Mouse (Mus musculus) monocyte, adult 5-6 weeks (primary cell): Measurements from ENCODE around the gene Shank3. TPM values are rescaled to one million over a fixed set of nuclear protein-coding genes. Genes with fewer than 3 reads are reported as not detected.

ENCODE experiments used
- ATAC-seq: fragments of 153-309, 156-312 bp; replicated peaks from 2 replicates; pipeline ENCODE4 v1.8.0; 2017; ENCODE audit warnings: mild to moderate bottlenecking; ENCODE audit not compliant: low TSS enrichment, insufficient number of reproducible peaks, severe bottlenecking, poor library complexity, low FRiP score
- total RNA-seq: library from RNA; stranded (forward); fragments of 200-1000, 200-491, 200-594 nt; gene quantifications from 3 replicates; pipeline ENCODE4 v1.2.3, GENCODE M21; 2017

Shank3 gene
- total RNA-seq, 1 experiment from 2014 or later: not detected

DNA sequence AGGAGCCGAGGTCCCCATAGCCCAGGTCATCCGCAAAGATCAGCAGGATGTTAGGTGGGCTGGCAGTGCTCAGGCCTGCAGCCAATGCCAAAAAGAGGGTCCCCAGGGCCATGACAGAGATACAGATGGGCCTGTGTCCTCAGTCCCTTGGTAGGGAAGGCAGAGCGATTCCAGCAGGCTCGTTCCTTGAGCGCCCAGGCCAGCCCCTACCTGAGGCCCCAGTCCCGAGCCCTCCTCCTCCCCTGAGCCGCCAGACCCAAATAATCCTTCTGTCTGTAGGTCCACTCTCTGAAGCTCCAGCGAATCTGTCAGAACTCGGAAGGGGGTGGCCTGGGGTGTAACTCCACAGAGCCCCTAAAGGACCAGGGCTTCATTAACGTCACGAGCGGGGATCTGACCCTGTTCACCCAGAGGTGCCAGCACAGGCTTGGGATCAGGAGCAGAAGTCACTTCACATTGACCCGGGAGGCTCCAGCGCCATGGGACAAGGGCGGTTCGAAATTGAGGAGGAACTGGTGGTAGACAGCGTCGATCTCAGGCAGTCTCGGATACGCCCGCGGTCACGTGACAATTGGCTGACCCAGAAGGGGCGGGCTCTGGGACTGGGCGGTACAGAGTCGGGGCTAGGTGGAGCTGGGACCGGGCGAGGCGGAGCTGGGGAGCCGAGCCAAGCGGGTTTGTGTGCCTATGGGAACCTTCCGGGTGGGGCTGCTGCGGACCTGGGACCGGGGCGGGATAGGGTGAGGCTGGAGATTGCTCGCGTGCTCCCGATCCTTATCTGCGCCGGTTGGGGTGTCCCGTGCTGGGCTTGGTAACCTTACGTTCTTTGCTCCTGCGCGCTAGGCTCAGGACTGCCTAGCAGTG lies 23.6 kb upstream of the Shank3 start:
- ATAC-seq: peak; percentile 92

DNA sequence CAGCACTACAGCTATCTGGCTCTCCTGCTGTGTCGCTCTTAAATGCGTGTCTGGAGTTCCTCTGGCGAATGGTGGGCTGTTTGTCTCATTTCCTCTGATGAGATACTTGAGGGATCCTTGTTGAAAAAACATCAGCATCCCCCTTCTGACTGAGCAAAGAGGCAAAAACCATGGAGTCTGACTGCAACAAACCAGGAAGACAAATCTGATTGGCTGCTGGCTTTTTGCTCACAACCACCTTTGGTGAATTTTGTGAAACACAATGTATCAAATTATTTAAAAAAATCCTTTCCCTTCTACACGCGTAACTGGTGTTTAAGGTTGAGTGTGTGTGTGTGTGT lies 23.0 kb upstream of the Shank3 start:
- no peak for ATAC-seq

DNA sequence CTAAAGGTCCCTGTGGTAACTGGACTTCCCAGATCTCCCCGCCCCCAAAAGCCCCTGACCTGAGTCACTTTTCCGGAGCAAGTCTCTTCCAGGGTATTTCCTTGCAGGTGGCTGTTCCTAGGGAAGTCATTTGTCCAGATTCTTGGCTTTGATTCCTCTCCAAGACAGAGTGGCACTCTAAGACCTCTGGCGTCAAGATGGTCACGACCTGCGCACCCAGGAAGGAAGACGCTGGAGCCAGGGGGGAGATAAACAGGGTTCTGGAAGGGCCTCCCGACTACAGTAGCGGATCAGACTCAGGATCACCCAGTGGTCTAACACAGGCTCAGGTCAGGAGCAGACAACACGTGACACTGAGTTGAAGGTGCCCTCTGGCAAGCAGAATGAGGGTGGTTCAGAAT lies 22.3 kb upstream of the Shank3 start, which contains the start of gene Arsa:
Gene Arsa, minus strand, starts transcription at position 335 of the 401 bp plus-strand sequence.
- ATAC-seq: no peak

DNA sequence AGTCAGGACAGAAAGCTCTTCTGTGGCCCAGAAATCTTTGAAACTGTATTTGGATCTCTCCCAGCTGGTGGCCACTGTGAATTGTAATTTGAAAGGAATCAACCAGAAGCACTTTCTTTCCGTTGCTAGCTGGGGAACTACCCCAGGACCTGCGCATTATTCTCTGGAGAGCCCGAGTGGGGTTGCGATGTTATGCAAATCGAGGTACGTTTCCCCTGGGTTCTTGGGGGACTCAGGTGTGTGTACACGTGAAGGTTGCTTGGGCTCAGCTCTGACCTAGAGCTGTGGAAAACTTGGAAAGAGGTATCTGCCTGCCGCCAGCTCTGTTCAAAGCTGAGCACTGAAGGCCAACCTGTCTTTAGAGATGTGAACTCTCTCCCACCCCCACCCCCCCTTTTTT lies 21.6 kb upstream of the Shank3 start:
- ATAC-seq: no peak

DNA sequence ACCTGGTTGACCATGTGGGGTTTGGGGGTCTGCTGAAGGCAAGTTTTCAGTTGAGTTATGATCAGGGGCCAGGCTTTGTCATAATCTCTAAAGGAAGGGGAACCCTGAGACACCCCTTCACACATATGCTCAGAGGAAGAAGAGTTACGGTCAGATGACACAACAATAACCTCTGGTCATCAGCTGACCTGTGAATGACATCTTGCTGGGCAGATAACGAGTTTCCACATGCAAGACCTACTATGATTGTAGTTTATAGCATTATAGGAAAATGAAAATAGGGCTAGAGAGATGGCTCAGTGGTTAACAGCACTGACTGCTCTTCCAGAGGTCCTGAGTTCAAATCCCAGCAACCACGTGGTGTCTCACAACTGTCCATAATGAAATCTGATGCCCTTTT lies 20.8 kb upstream of the Shank3 start:
- ATAC-seq: no peak

DNA sequence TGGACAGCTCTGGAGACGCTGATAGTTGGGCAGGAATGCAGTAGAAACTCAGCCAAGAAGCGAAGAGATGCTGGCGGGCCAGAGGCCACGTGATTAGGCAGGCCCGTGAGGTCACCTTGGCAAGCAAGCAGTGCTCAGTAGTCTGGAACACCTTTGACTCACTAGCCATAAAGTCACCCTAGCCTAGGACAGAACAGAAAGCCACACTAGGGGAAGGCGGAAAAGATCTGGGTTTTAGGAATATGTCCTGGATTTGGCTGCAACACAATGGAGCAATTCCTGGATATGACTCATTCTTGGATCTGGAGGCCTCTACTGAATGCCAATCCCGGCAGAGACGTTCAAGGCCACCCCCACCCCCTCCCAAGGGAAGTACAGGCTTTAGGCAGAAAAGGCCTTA lies 18.8 kb upstream of the Shank3 start:
- no peak for ATAC-seq

DNA sequence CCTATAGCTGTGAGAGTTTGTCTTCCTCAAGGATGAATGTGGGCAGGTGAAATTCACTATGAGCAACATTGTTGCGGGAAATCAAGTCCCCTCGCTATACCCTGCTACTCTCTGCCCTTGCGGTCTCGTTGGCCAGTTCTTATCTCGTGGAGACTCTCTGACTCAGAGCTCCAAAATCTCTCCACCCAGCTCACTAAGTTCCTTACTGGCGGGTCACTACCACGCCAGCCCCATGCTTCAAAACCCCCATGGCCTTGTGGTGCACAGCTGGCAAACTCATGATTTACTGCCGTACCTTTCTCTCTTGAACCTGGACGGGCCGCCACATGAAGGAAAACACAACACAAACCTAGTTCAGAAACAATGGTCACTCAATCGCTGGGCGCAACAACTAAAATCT lies 11.2 kb upstream of the Shank3 start:
- no peak for ATAC-seq

DNA sequence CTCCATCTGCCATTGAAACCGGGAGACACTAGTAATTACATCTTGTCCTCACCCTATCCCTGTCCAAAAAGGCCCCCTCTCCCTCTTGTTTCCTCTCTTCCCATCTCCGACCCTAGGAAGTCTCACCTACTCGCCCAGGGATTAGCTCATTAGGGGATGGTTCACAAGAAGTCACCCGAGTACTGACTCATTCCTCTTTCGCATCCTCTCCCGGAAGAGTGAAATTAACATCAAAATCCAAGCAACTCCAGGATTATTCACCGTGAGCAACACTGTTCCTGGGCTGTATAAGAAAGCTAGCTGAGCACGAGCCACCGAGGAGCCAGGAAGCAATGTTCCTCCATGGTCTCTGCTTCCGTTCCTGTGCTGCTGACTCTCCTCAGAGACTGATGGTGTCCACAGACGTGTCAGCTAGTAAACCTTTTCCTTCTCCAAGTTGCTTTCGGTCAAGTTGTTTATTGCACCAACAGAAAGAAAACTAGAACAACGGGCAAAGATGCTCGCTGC lies 10.8 kb upstream of the Shank3 start:
- ATAC-seq: no peak

DNA sequence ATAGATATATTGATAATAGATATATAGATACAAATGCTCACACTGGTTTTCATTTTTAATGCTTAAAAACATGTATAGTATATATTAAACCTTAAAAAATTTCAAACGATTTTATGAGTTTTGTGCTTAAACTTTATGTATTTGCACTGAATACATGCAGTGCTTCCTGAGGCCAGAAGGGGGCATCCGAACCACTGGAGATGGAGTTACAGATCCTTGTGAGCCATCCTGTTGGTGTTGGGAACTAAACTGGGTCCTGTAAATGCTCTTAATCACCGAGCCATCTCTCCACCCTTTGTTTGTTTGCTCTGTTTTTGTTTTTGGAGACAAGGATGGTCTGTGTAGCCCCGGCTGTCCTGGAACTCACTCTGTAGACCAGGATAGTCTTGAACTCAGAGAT lies 4.5 kb upstream of the Shank3 start:
- no peak for ATAC-seq

DNA sequence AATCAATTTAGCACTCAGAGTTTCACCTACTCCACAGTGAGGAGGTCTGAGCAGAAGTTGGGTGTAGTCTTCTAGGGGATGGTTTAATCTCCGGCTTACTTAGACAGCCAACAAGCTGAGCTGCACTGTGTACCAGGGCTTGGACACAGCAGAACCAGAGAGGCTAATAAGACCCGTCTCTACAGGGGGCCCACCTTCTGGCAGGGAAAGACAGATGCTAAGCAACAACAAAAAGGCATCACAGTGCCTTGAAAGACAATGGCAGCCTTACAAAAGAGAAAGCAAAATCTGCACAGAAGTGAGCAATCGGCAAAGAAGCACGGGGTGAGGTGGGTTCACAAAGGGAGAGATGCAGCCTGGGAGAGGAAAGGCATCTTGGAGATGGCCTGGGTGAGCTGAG lies 3.3 kb upstream of the Shank3 start:
- ATAC-seq: no peak

DNA sequence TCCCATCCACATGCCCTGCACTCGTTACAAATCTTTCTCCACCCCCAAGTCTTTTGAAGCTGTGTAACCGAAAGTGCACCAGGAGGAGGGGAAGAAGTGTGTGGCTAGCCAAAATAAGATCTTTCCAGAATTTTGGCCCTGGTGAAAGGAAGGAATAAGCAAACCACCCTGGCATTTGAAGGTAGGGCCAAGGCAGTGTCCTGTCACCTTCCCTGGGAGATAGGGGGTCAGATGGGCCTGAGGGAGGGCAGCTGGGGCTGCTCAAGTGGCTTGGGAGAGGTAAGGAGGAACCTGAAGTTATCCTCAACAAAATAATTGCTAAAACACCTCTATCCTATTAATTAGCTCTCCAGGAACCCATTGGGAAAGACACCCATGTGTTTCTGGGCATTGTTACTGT lies 2.6 kb upstream of the Shank3 start:
- ATAC-seq: no peak

DNA sequence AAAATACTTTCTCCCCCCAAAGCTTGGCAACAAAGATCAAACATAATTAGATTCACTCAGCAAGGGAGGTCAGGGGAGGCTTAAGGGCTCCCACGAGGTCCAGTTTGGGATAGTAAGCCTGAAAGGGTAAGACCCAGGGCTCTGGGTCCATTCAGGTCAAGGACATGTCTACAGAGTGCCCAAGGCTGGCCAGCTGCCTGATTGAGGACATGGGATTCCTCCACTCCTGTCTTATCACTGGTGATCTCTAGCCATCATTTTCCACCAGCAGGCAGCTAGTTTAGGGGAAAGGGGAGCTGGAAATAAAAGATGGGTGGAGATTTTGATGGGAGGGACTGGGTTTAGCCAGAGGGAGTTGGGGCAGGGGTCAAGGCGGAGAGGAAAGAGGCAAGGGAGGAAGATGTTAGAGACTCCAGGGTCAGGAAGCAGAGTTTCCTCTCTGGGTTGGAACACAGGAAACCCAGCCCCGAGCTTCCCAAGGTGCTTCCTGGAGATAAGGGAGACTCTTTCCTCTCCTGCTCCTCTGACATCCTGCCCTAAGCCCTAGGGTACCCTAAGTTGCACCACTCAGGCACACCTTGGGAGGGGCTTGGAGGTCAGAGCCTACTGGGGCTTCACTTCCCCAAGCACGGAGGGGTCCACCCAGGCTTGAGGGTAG lies 1.9 kb upstream of the Shank3 start:
- ATAC-seq: no peak

DNA sequence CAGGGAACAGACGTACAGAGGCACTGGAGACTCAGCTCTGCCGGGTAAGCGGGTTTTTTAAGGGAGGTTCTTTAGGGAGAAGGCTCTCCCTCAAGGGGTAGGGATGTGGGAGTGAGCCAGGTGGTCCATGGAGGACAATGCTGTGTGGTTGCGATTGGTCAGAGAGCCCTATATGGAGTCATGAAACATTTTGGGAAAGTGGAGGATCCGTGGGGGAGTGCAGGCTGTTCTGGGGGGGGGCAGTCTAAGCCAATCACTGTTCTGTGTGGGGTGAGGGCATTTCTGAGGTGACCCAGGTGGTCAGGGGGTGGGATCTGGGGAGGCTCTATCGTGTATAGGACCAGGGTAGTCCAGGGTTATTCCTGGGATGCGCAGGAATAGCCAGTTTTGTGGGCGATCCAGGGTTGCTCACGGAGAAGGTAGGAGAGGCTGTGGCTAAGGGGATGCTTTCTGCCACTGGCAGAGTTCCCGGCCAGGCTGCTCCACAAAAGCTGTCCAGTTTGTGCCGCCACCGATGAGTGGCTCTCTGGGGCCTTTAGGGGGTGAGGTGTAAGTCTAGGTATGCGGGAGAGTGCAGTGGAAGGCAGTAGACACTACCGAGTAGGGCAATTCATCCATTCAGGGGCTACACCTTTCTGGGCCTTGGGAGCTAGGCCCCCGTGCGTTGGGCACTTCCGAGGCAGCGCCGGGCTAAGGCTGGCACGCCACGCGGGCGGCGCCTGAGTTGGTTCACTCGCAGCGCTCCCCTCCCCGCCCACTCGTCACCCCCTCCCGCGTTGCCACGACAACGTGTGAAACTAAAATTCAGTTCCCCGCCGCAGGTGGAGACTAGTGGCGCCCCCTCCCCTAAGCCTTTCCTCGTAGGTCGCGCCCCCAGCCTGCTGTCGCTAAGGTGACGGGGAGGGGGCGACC lies 1.1 kb upstream of the Shank3 start:
- no peak for ATAC-seq

DNA sequence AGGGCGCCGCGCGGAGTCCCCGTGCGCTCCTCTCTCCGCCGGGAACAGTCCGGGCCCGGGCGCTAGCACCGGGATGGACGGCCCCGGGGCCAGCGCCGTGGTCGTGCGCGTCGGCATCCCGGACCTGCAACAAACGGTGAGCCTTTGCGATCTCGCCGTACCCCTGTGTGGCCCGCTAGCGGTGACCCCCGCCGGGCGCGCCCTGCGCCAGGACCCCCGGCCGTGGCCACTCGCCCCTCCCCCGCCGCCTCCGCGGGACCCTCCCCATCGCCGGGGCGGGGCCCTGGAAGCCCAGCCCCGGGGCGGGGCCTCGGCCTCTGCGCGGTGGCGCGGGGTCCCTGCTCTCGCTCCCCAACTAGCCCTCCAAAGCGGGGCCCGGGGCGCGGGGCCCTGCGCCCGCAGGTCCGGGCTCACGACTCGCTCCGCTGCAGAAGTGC lies 379 bp downstream of the Shank3 start:
- no peak for ATAC-seq

DNA sequence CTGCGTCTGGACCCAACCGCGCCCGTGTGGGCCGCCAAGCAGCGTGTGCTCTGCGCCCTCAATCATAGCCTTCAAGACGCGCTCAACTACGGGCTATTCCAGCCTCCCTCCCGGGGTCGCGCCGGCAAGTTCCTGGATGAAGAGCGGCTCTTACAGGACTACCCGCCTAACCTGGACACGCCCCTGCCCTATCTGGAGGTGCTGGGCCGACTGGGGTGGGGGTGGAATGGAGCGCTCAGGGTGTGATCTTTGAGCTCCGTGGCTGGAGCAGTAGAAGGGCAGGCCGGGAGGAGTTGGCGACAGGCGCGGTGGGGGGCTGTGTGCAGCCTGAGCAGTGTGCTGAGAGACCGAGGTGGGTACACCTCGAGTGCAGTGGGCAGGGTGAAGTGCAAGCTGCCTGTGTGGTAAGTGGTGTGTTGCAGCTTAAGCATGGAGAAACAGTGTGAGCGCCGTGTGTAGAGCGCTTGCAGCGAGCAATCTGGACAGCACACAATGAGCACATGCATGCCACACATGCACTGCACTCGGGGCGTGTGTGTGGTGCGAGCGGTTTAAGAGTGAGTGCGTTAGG lies 883 bp downstream of the Shank3 start:
- ATAC-seq: no peak

DNA sequence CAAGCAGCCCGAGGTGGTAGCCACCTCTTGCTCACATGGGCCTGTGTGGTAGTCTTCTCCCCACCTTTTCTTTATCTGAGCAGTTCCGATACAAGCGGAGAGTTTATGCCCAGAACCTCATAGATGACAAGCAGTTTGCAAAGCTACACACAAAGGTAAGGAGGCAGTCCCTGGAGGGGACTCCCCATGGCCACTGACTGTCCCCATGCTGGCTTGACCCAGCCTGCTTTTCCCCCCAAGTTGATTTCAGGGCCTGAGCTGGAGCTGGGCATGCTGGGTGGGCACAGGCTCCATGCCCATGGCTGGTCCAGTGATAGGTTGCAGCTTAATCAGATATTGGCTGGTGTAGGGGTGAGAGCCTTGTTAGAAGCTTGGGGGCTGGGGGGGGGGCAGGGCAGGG lies 1.9 kb downstream of the Shank3 start:
- ATAC-seq: no peak

DNA sequence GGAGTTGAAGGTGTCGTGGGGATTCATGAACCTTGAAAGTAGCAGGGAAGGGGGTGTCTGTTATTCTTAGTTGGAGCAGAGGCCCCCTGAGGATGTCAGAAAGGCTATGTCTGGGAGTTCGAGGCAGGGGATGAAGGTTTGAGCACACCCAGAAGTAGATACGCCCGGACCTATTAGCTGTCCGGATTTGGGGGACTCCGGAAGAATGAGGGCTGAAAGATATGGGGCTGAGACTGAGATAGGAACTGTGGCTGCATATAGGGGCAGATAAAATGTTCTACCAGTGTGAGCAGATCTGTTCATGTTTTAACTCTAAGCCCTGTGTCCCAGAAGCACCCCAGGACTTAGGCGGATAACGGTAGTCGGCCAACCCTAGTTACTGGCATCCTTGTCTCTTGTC lies 5.4 kb downstream of the Shank3 start:
- no peak for ATAC-seq

DNA sequence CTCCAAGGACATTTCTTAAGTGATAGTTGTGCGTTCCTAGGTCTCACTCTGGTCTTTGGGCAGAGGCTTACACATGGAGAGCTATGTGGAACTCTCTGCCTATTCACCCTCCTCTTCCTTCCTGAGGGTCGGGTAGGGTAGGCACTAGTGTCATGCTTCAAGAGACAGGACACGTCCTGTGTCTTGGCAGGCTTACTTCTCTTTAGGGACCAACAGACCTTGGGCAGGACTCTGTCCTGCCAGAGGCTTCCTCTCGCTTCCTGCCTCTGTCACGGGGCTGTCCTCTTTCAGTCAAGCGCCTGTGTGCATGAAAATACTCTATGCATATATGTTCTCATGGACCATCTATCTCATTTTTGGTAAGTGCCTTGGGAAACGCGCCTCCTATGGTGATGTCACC lies 8.3 kb downstream of the Shank3 start:
- no peak for ATAC-seq

DNA sequence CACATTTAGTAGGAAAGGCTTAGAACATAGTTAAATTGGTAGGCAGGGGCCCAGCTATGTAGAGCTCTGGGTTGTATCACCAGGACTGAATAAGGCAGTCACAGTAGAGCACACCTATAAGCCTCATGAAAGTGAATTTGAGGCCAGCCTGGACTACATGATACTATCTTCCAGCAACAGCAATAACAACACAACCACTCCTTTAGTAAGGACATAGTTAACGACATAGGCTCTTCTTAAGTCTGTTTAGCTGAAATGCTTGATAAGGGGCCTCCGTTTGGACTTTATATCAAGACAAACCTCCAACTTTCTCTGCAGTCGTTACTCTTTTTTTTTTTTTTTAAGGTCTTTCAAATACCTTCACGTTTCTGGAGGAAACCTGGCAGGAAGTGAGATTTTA lies 13.3 kb downstream of the Shank3 start:
- ATAC-seq: no peak
